Mouse (Mus musculus): ENCODE results near the gene Ptprb.

GRCm38 (mm10) chr10:116235299-116235698, 40.0 kb upstream of the Ptprb start:
- TF ChIP-seq POLR2A (IDR thresholded peaks at IDR 0.05; ENCODE audit: control insufficient read depth, extremely low read depth, insufficient read depth, low read length, poor library complexity) (no peak), CTCF (IDR thresholded peaks at IDR 0.05; ENCODE audit: borderline replicate concordance, control insufficient read depth, extremely low read depth, insufficient read depth, low read length, poor library complexity) (no peak)

Measured in thymus, adult 2 months (tissue).